8 mouse cellular contexts compared by ENCODE assay signal in genomic region chr6:117862899-117863620, GRCm38 (mm10). TPM values are rescaled to one million over a fixed set of nuclear protein-coding genes. Genes with fewer than 3 reads are reported as not detected.
A peak's percentile ranks its signal among the peaks of the same experiment; 100 is the strongest.
DNase-seq lines count a peak whose midpoint lies in the region; ATAC-seq and TF ChIP-seq lines count a peak whose summit lies in the region.

No protein-coding gene starts in this region.

- TF ChIP-seq CTCF in gastrocnemius, adult 2 months (IDR thresholded peaks at IDR 0.05) = no peak
- no peak for TF ChIP-seq CTCF in small intestine, adult 2 months (IDR thresholded peaks at IDR 0.05; ENCODE audit: extremely low read depth, insufficient read length, insufficient replicate concordance, low read depth, low read length)

- 2% methylated on average over 26 of the region's 26 CpGs for WGBS in small intestine, adult 2 months

- no peaks in the 10 kb centered on the region for H3K27me3 ChIP-seq in small intestine, adult 2 months (ENCODE audit: control insufficient read depth, insufficient read depth, low read length)

- intact Hi-C loops in gastrocnemius, adult 2 months (cut with DNase I) = no loop called here
- intact Hi-C loops in left cerebral cortex, postnatal 36 days (cut with DNase I) = no loop called here

- peak overlapping the region; percentile 38 for H3K27ac ChIP-seq in gastrocnemius, adult 2 months
- H3K27ac ChIP-seq in small intestine, adult 2 months (ENCODE audit: insufficient read depth, low read depth, low read length) = no peak overlapping the region

- peak; percentile 95 for ATAC-seq in inflammation-experienced regulatory T-cells, adult 6 months
- ATAC-seq in megakaryocyte-erythroid progenitor cell, adult 5-6 weeks (replicated peaks; ENCODE audit: low FRiP score, low TSS enrichment, poor library complexity, severe bottlenecking) = peak; percentile 94

- TF ChIP-seq POLR2A in small intestine, adult 2 months (IDR thresholded peaks at IDR 0.05; ENCODE audit: low read depth, low read length) = no peak

- no peaks in the 10 kb centered on the region for H3K36me3 ChIP-seq in small intestine, adult 2 months (ENCODE audit: control insufficient read depth, insufficient read depth, low read length)

- peak; percentile 68 for DNase-seq in layer of hippocampus, adult 11-12 months (ENCODE audit: low spot score)
- DNase-seq in layer of hippocampus, adult 9-10 months (ENCODE audit: low spot score) = no peak
- peak; percentile 71 to 72 for DNase-seq in cerebellum, postnatal 36 days
- peak; percentile 68 for DNase-seq in gastrocnemius, adult 2 months
- peak; percentile 64 to 70 for DNase-seq in left cerebral cortex, postnatal 36 days (ENCODE audit: low spot score in 2 of 2)

- peak overlapping the region; percentile 79 for H3K4me3 ChIP-seq in gastrocnemius, adult 2 months
- peak overlapping the region; percentile 85 for H3K4me3 ChIP-seq in small intestine, adult 2 months (ENCODE audit: low read depth, low read length)

- peaks cover 6% of the 10 kb centered on the region for H3K4me1 ChIP-seq in small intestine, adult 2 months (ENCODE audit: control insufficient read depth, insufficient read depth, insufficient read length, low read length)

RNA-seq across cellular contexts. Expression of gene Zfp239, which starts 1.2 kb away (rescaled TPM):
- under 1 TPM; 0.59 to 0.75 TPM for total RNA-seq in gastrocnemius, adult 2 months (2021)
- polyA plus RNA-seq in inflammation-experienced regulatory T-cells, adult 6 months (2017; shearing (Covaris generic)) = 1 to 10 TPM; 4.5 to 6.2 (median 4.9) TPM
- 10 to 100 TPM; 44.7 to 48.0 TPM for total RNA-seq in left cerebral cortex, postnatal 36 days (2021)
- 7.3 and 8.1 TPM in 2 replicates for total RNA-seq in megakaryocyte-erythroid progenitor cell, adult 5-6 weeks (2014; fragmentation: Nextera tagmentation)
- 2.4 and 21.7 TPM in 2 replicates for total RNA-seq in megakaryocyte-erythroid progenitor cell, adult 5-6 weeks (2017)
- 2.5 and 5.1 TPM in 2 replicates for polyA plus RNA-seq in small intestine, adult 2 months (2012; rRNA removed)

RNA-seq across cellular contexts. Expression of gene Zfp637, which starts 22.1 kb away (rescaled TPM):
- 10 to 100 TPM; 39.9 to 42.3 TPM for total RNA-seq in gastrocnemius, adult 2 months (2021)
- 10 to 100 TPM; 26.8 to 35.7 (median 33.1) TPM for polyA plus RNA-seq in inflammation-experienced regulatory T-cells, adult 6 months (2017; shearing (Covaris generic))
- total RNA-seq in left cerebral cortex, postnatal 36 days (2021) = 10 to 100 TPM; 60.2 to 64.9 TPM
- total RNA-seq in megakaryocyte-erythroid progenitor cell, adult 5-6 weeks (2014; fragmentation: Nextera tagmentation) = 42.5 and 68.1 TPM in 2 replicates
- total RNA-seq in megakaryocyte-erythroid progenitor cell, adult 5-6 weeks (2017) = 36.5 and 38.9 TPM in 2 replicates
- polyA plus RNA-seq in small intestine, adult 2 months (2012; rRNA removed) = 8.0 and 15.9 TPM in 2 replicates

RNA-seq across cellular contexts. Expression of gene Hnrnpf, which starts 37.1 kb away (rescaled TPM):
- total RNA-seq in gastrocnemius, adult 2 months (2021) = 100 to 1,000 TPM; 104 to 108 TPM
- polyA plus RNA-seq in inflammation-experienced regulatory T-cells, adult 6 months (2017; shearing (Covaris generic)) = 1,000 to 10,000 TPM in 1 of 3 experiments, 100 to 1,000 TPM in 2; 776 to 1,009 (median 841) TPM
- total RNA-seq in left cerebral cortex, postnatal 36 days (2021) = 100 to 1,000 TPM; 122 to 123 TPM
- total RNA-seq in megakaryocyte-erythroid progenitor cell, adult 5-6 weeks (2014; fragmentation: Nextera tagmentation) = 700 and 784 TPM in 2 replicates
- total RNA-seq in megakaryocyte-erythroid progenitor cell, adult 5-6 weeks (2017) = 1,626 and 1,721 TPM in 2 replicates
- polyA plus RNA-seq in small intestine, adult 2 months (2012; rRNA removed) = 49.1 and 102 TPM in 2 replicates

Comparison
In these comparisons a context has a peak if more than half of its experiments do, and no peak if none do; other contexts are left out.
1. RNA of gene Hnrnpf, which starts 37.1 kb away (total RNA-seq): 700 to 1,721 TPM in megakaryocyte-erythroid progenitor cell, adult 5-6 weeks; 122 to 123 TPM in left cerebral cortex, postnatal 36 days and 104 to 108 TPM in gastrocnemius, adult 2 months; every median in the first group is over 4 times any median in the second.